Mouse (Mus musculus) liver, embryonic 14.5 days (tissue): ENCODE data around the gene Gm11634.

Experiments
- CTCF ChIP-seq: IDR thresholded peaks from 2 replicates; pipeline ENCODE4 v1.5.1; 2016; ENCODE audit warnings: antibody characterized with exemption, low read depth, control low read depth
- EP300 ChIP-seq: IDR thresholded peaks from 2 replicates; pipeline ENCODE4 v1.6.1; 2016; ENCODE audit warnings: antibody characterized with exemption, low read depth

GRCm38 (mm10) chr11:101599156-101599555, at the start of gene Gm11634:
- TF ChIP-seq CTCF (no peak), EP300 (no peak)
